Mouse (Mus musculus) myocyte (in vitro differentiated cells): ENCODE data around the gene Olfr959. TPM values are rescaled to one million over a fixed set of nuclear protein-coding genes. Genes with fewer than 3 reads are reported as not detected.

ENCODE experiments used
- H3K27me3 ChIP-seq: one replicate; pipeline ENCODE4 v1.6.1; 2011; ENCODE audit not compliant: control insufficient read depth, insufficient read depth, insufficient read length
- H3K36me3 ChIP-seq: one replicate; pipeline ENCODE4 v1.6.1; 2011; ENCODE audit not compliant: control insufficient read depth, insufficient read depth
- H3K4me2 ChIP-seq: one replicate; pipeline ENCODE4 v1.6.1; 2011; ENCODE audit warnings: low read depth, control low read depth
- H3K4me3 ChIP-seq: one replicate; pipeline ENCODE4 v1.5.1; 2011; ENCODE audit warnings: mild to moderate bottlenecking, control low read depth, moderate library complexity
- H3K79me2 ChIP-seq: one replicate; pipeline ENCODE4 v1.6.1; 2011; ENCODE audit not compliant: control insufficient read depth, insufficient read depth
- H3ac ChIP-seq: one replicate; pipeline ENCODE4 v1.6.1; 2011; ENCODE audit not compliant: control insufficient read depth, insufficient read length
- CEBPB ChIP-seq: IDR thresholded peaks from 2 replicates; pipeline ENCODE4 v1.6.1; 2011; ENCODE audit warnings: mild to moderate bottlenecking, moderate library complexity; ENCODE audit not compliant: poor library complexity, insufficient read depth, severe bottlenecking
- E2F4 ChIP-seq: IDR thresholded peaks from one replicate; pipeline ENCODE4 v1.6.1; 2011; ENCODE audit warnings: mild to moderate bottlenecking, control low read depth, moderate library complexity; ENCODE audit not compliant: insufficient read depth
- MAX ChIP-seq: IDR thresholded peaks from one replicate; pipeline ENCODE4 v1.6.1; 2011; ENCODE audit warnings: low read depth, mild to moderate bottlenecking, control low read depth
- MYOD1 ChIP-seq, 3 experiments: IDR thresholded peaks; one replicate each; pipeline ENCODE4 v1.6.1; 2011; ENCODE audit warnings: control low read depth in 2 of 3, low read depth in 2 of 3, mild to moderate bottlenecking in 2 of 3, moderate library complexity in 1 of 3; ENCODE audit not compliant: insufficient read length in 2 of 3, control insufficient read depth in 1 of 3
- MYOG ChIP-seq, 3 experiments: IDR thresholded peaks; one replicate each; pipeline ENCODE4 v1.6.1; 2011; ENCODE audit warnings: control low read depth in 2 of 3, low read depth in 2 of 3, mild to moderate bottlenecking in 2 of 3; ENCODE audit not compliant: insufficient read length in 2 of 3, control insufficient read depth in 1 of 3, insufficient read depth in 1 of 3
- POLR2A ChIP-seq: IDR thresholded peaks from one replicate; pipeline ENCODE4 v1.6.1; 2011; ENCODE audit warnings: low read depth, mild to moderate bottlenecking, control low read depth, moderate library complexity; ENCODE audit not compliant: insufficient read length
- POLR2AphosphoS2 ChIP-seq: IDR thresholded peaks from one replicate; pipeline ENCODE4 v1.6.1; 2011; ENCODE audit warnings: low read depth, control low read depth; ENCODE audit not compliant: insufficient read length
- REST ChIP-seq: IDR thresholded peaks from one replicate; pipeline ENCODE4 v1.6.1; 2011; ENCODE audit warnings: mild to moderate bottlenecking, control low read depth, moderate library complexity; ENCODE audit not compliant: insufficient read depth, insufficient read length
- SRF ChIP-seq: IDR thresholded peaks from one replicate; pipeline ENCODE4 v1.6.1; 2011; ENCODE audit warnings: low read depth; ENCODE audit not compliant: control insufficient read depth, insufficient read length
- TCF12 ChIP-seq: IDR thresholded peaks from one replicate; pipeline ENCODE4 v1.6.1; 2011; ENCODE audit warnings: mild to moderate bottlenecking, control low read depth; ENCODE audit not compliant: poor library complexity, insufficient read depth, severe bottlenecking
- TCF3 ChIP-seq: IDR thresholded peaks from one replicate; pipeline ENCODE4 v1.6.1; 2011; ENCODE audit warnings: low read depth, control low read depth; ENCODE audit not compliant: insufficient read length
- USF1 ChIP-seq: IDR thresholded peaks from one replicate; pipeline ENCODE4 v1.6.1; 2011; ENCODE audit warnings: low read depth, mild to moderate bottlenecking, control low read depth, moderate library complexity
- polyA plus RNA-seq: library from polyadenylated mRNA; unstranded; fragments of >200 nt; fragmentation: generic; extraction: Trizol; gene quantifications from one replicate; pipeline ENCODE4 v1.2.1, GENCODE M21; 2012; ENCODE audit warnings: missing spikeins

Olfr959 gene
- not detected for polyA plus RNA-seq

- Histone ChIP-seq H3K36me3 (no peaks in the 10 kb centered on the region), H3K4me3 (no peak within 1 kb of the TSS), H3K27me3 (no peaks in the 10 kb centered on the region), H3K4me2 (no peak within 1 kb of the TSS), H3K79me2 (no peaks in the 10 kb centered on the region), H3ac (no peak within 1 kb of the TSS)
- TF ChIP-seq SRF (no peak), USF1 (no peak), POLR2AphosphoS2 (no peak), TCF3 (no peak), E2F4 (no peak), TCF12 (no peak), CEBPB (no peak), MAX (no peak), POLR2A (no peak), MYOG (IDR thresholded peaks at IDR 0.05; ENCODE audit: control insufficient read depth in 1 of 3, insufficient read depth in 1 of 3, insufficient read length in 2 of 3, low read depth in 2 of 3) (no peak), REST (no peak), MYOD1 (IDR thresholded peaks at IDR 0.05; ENCODE audit: control insufficient read depth in 1 of 3, insufficient read length in 2 of 3, low read depth in 2 of 3) (no peak)
Observed at GRCm38 (mm10) chr9:39575469-39575868, at the start of gene Olfr959. Olfr959 (minus strand) TSS chr9:39575569.

- H3K4me3 ChIP-seq = no peak overlapping the region
- no peak overlapping the region for H3ac ChIP-seq
- no peak for TF ChIP-seq E2F4
- TF ChIP-seq MYOG (IDR thresholded peaks at IDR 0.05; ENCODE audit: control insufficient read depth in 1 of 3, insufficient read depth in 1 of 3, insufficient read length in 2 of 3, low read depth in 2 of 3) = no peak
- no peak for TF ChIP-seq CEBPB
- TF ChIP-seq MAX = no peak
- TF ChIP-seq SRF = no peak
- no peak for TF ChIP-seq POLR2A
- no peak for TF ChIP-seq TCF3
- TF ChIP-seq TCF12 = no peak
- H3K4me2 ChIP-seq = no peak overlapping the region
- no peaks in the 10 kb centered on the region for H3K79me2 ChIP-seq
- no peaks in the 10 kb centered on the region for H3K36me3 ChIP-seq
- H3K27me3 ChIP-seq = no peaks in the 10 kb centered on the region
Observed at GRCm38 (mm10) chr9:39624711-39625110, 49.3 kb upstream of the Olfr959 start.

GRCm38 (mm10) chr9:39623783-39624182, 48.4 kb upstream of the Olfr959 start:
- Histone ChIP-seq H3K27me3 (no peaks in the 10 kb centered on the region), H3K4me2 (no peak overlapping the region), H3K79me2 (no peaks in the 10 kb centered on the region), H3K4me3 (no peak overlapping the region), H3ac (no peak overlapping the region), H3K36me3 (no peaks in the 10 kb centered on the region)
- no peak for TF ChIP-seq CEBPB
- no peak for TF ChIP-seq TCF3
- TF ChIP-seq POLR2AphosphoS2 = no peak
- no peak for TF ChIP-seq E2F4
- no peak for TF ChIP-seq MAX
- no peak for TF ChIP-seq SRF
- no peak for TF ChIP-seq MYOG (IDR thresholded peaks at IDR 0.05; ENCODE audit: control insufficient read depth in 1 of 3, insufficient read depth in 1 of 3, insufficient read length in 2 of 3, low read depth in 2 of 3)
- TF ChIP-seq REST = no peak
- no peak for TF ChIP-seq MYOD1 (IDR thresholded peaks at IDR 0.05; ENCODE audit: control insufficient read depth in 1 of 3, insufficient read length in 2 of 3, low read depth in 2 of 3)
- no peak for TF ChIP-seq TCF12
- no peak for TF ChIP-seq USF1
- no peak for TF ChIP-seq POLR2A

GRCm38 (mm10) chr9:39621073-39621472, 45.7 kb upstream of the Olfr959 start, which contains the start of gene Olfr960:
Olfr960 (plus strand) TSS chr9:39621373.
- H3ac ChIP-seq = no peak within 1 kb of the TSS
- H3K79me2 ChIP-seq = no peaks in the 10 kb centered on the region
- H3K4me2 ChIP-seq = no peak within 1 kb of the TSS
- no peaks in the 10 kb centered on the region for H3K36me3 ChIP-seq
- TF ChIP-seq TCF3 (no peak), E2F4 (no peak), TCF12 (no peak), POLR2AphosphoS2 (no peak), MYOG (IDR thresholded peaks at IDR 0.05; ENCODE audit: control insufficient read depth in 1 of 3, insufficient read depth in 1 of 3, insufficient read length in 2 of 3, low read depth in 2 of 3) (no peak), REST (no peak), POLR2A (no peak), CEBPB (no peak)
- H3K4me3 ChIP-seq = no peak within 1 kb of the TSS
- H3K27me3 ChIP-seq = no peaks in the 10 kb centered on the region

GRCm38 (mm10) chr9:39611953-39612352, 36.6 kb upstream of the Olfr959 start:
- TF ChIP-seq REST (no peak), MYOD1 (IDR thresholded peaks at IDR 0.05; ENCODE audit: control insufficient read depth in 1 of 3, insufficient read length in 2 of 3, low read depth in 2 of 3) (no peak), TCF3 (no peak), E2F4 (no peak), MYOG (IDR thresholded peaks at IDR 0.05; ENCODE audit: control insufficient read depth in 1 of 3, insufficient read depth in 1 of 3, insufficient read length in 2 of 3, low read depth in 2 of 3) (no peak), USF1 (no peak), TCF12 (no peak), SRF (no peak), CEBPB (no peak), POLR2AphosphoS2 (no peak), MAX (no peak), POLR2A (no peak)
- H3ac ChIP-seq = no peak overlapping the region

More at GRCm38 (mm10) chr9:39611953-39612352, 36.6 kb upstream of the Olfr959 start:
- H3K4me2 ChIP-seq = no peak overlapping the region
- no peaks in the 10 kb centered on the region for H3K27me3 ChIP-seq
- H3K36me3 ChIP-seq = no peaks in the 10 kb centered on the region
- H3K4me3 ChIP-seq = no peak overlapping the region
- H3K79me2 ChIP-seq = no peaks in the 10 kb centered on the region
